Mouse (Mus musculus) gonadal fat pad, adult 2 months (tissue): Measurements from ENCODE around the gene Bcl2l15. TPM values are rescaled to one million over a fixed set of nuclear protein-coding genes. Genes with fewer than 3 reads are reported as not detected.

Experiments
- DNase-seq: peaks from one replicate; pipeline ENCODE4 v3.0.0-alpha.2; 2012; ENCODE audit warnings: low read depth
- polyA plus RNA-seq: library from polyadenylated mRNA; depleted of rRNA; stranded (reverse); fragments of >200 nt; gene quantifications from 2 replicates; pipeline ENCODE4 v1.2.3, GENCODE M21; 2012; rRNA removed

The Bcl2l15 gene
- polyA plus RNA-seq, 1 experiment = 101 TPM

DNA sequence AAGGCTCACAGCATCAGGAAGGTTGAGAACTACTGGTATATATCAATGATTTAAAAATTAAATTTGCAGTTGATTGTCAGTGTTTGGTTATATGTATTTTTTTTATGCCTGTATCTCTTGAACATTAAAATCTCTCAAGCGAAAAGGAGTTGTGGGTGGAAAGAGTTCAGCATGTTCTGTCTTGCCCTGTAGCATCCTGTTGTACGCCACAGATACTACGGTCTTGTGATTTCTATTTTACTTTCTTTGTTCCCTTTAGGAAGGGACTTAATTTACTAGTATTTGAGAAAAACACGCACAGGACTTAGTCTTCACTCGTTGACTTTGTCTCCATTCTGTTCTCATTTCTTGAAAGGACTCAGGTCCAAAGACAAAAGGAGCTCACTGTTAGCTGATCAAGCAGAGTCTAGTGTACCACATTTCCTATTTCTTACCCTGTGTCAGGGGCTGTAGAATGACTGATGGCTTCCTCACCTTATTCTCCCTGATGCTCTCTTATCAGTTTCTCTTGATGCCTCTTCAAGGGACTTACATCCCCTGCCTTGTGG, 35.1 kb downstream of the Bcl2l15 start:
- DNase-seq = no peak

DNA sequence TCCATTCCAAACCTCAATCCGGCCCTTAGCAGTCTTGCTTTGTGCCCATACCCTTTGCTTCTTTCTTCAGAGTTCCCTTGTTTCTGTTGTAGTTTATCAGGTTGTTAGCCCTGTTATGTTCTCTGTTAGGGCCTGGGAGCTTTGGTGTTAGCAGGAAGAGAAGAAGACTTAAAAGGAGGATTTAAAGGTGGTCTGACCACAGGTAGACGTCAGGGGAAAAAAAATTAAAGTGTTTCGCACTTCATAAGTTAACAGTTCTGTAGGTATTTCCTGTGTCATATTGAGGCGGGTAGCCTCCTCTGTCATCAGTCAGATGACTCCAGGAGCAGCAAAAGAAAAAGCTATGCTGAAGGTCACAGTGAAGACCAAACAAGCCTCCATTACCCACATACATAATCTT, 35.6 kb downstream of the Bcl2l15 start:
- DNase-seq = no peak

DNA sequence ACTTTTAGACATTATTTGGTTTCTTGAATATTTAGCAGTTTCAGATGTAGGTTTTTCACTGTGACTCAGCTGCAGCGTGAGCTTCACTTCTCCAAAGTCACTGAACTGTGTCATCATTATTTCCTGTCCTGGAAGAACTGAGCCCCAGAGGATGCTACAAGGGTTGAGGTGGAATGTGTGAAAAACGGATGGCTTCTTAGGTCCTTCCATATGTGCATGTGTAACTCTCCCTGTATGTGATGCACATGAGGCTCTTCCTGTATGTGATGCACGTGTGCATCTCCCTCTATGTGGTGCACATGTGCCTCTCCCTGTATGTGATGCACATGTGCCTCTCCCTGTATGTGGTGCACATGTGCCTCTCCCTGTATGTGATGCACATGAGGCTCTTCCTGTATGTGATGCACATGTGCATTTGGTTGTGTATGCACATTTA, 40.3 kb downstream of the Bcl2l15 start:
- DNase-seq = no peak

DNA sequence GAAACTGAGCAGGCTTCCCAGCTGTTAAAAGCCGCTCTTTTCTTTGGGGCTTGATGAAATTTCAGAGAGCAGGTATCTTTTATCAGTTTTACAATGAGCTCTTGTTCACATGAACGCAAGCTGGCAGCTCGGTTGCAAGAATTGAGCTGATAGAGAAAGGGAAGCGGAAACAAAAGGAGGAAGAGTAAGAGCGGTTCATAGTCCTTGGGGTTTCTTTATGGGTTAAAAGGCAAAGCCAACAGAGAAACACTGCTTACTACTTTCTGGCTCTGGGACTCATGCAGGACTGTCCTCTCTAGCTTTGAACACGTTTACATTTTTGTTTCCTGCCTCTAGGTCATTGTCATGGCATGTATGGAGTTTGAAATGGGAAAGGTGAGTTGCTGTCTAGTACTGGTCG, 41.9 kb downstream of the Bcl2l15 start:
- no peak for DNase-seq

DNA sequence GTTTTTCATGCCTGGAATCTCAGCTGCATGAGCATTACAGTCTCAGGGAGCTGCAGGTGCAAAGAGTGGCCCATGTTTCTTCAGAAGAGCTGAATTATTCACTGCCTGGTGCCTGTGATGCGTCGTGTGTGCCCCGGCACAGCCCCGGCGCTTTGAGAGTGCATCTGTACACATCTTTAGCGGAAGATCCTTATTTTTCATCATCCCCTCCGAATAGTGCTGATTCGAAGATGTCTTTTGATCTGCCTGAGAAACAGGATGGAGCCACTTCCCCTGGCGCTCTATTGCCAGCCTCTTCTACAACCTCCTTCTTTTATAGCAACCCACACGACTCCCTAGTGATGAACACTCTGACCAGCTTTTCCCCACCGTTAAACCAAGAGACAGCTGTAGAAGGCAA, 53.5 kb downstream of the Bcl2l15 start:
- DNase-seq = no peak

DNA sequence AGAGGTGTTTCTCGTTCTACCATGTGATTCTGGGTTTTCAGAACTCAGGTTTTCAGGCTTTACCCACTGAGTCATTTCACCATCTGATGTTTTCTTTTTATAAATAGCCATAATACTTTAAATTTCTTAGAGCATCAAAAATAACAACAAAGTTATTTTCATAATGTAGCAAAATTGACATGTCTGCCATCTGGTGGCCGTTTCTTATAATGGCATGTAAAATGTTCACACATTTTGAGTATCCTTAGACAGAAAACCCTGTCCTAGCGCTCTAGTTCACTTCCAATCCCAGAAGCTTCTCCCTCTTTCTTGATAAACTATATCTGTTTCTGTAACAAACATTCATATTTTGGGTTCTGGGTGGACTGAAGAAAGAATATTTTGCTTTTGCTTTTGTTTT, 55.2 kb downstream of the Bcl2l15 start:
- no peak for DNase-seq

DNA sequence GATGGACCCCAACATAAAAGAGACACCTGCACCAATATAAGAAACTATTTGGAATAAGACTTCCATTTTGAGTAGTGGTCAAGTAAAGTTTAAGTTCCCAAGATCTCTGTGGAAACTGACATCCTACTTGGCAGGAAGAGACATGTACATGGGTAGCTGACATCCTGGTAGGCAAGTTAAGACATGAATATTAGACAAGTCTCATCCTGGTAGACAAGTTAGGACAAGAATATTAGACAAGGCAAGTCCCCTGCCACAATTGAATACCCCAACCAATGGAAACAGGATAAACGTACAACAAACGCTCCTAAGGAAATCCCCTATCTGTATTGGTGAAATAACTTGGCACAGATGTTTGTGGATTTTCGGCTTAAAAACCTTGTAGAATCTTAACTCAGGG, 61.0 kb downstream of the Bcl2l15 start:
- no peak for DNase-seq

Other genes with a start within 250 kb of the Bcl2l15 start
- 0.76 and 0.90 TPM in 2 replicates for gene Atg4a-ps, start 186.5 kb upstream of the Bcl2l15 start, polyA plus RNA-seq
- gene Olfml3, start 94.6 kb upstream of the Bcl2l15 start, polyA plus RNA-seq = 29.4 and 30.5 TPM in 2 replicates
- gene Gm10964, start 93.2 kb upstream of the Bcl2l15 start, polyA plus RNA-seq = not detected in 2 replicates
- gene Hipk1, start 41.0 kb upstream of the Bcl2l15 start, polyA plus RNA-seq = 63.1 and 88.4 TPM in 2 replicates
- gene Dclre1b, start 23.2 kb upstream of the Bcl2l15 start, polyA plus RNA-seq = 12.7 and 17.2 TPM in 2 replicates
- gene Ap4b1, start 23.1 kb upstream of the Bcl2l15 start, polyA plus RNA-seq = 16.7 and 21.6 TPM in 2 replicates
- 0.72 and 0.74 TPM in 2 replicates for gene Gm43064, start 23.0 kb upstream of the Bcl2l15 start, polyA plus RNA-seq
- 24.0 and 30.1 TPM in 2 replicates for gene Ptpn22, start 27.2 kb downstream of the Bcl2l15 start, polyA plus RNA-seq
- 2.7 and 4.0 TPM in 2 replicates for gene Rsbn1, start 81.5 kb downstream of the Bcl2l15 start, polyA plus RNA-seq
- 5.8 and 6.9 TPM in 2 replicates for gene Phtf1, start 135.5 kb downstream of the Bcl2l15 start, polyA plus RNA-seq